33 mouse cellular contexts compared by ENCODE assay signal in the genomic region with DNA sequence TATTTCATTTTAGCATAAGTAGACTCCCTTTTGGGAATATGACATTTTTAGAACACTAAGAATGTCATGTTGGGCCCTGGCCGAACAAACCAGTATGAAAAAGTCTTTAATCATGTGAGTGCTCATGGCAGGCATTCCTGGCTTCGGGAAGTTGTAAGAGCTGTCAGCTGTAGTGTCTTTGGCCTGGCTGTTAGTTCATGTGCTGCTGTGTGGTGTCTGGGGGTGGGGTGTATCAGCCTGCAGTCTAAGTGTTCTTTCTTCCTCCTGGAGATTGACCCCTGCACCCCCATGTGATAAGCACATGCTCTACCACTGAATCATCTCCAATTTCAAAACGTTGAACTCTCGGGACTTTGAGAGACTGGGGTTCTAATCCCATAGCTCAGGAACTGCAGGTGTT. TPM values are rescaled to one million over a fixed set of nuclear protein-coding genes. Genes with fewer than 3 reads are reported as not detected.
A peak's percentile ranks its signal among the peaks of the same experiment; 100 is the strongest.
DNase-seq lines count a peak whose midpoint lies in the region; ATAC-seq and TF ChIP-seq lines count a peak whose summit lies in the region.
"Had no signal": no experiment of that assay in that cellular context is flagged by ENCODE, and none has a peak within 500 bp of the region (broad histone marks: within the 10 kb centered on the region; RNA-seq: fewer than 3 reads in every experiment).

No protein-coding gene starts in this region.

- 0 out of 2 replicates have a peak, but pooled peaks have one; percentile 16 for ATAC-seq in erythroblast, adult 5-6 weeks (replicated peaks; ENCODE audit: low FRiP score, poor library complexity, severe bottlenecking)
- no peak for ATAC-seq in heart, embryonic 13.5 days (ENCODE audit: extremely low read depth, insufficient number of reproducible peaks, low FRiP score, low TSS enrichment)
- ATAC-seq: forebrain, embryonic 14.5 days; liver, postnatal 0 days; lung, postnatal 0 days had no signal

- H3K9ac ChIP-seq in heart, embryonic 13.5 days: no peak overlapping the region
- H3K9ac ChIP-seq: embryonic facial prominence, embryonic 12.5 days; hindbrain, embryonic 13.5 days; liver, postnatal 0 days; midbrain, embryonic 12.5 days had no signal

- no peak for TF ChIP-seq CTCF in kidney, adult 2 months (conservative IDR thresholded peaks at IDR 0.05; ENCODE audit: insufficient read depth, insufficient read length, low read depth, low read length)

- no peaks in the 10 kb centered on the region for H3K9me3 ChIP-seq in heart, embryonic 13.5 days
- H3K9me3 ChIP-seq: embryonic facial prominence, embryonic 12.5 days; G1E; hindbrain, embryonic 13.5 days; limb, embryonic 10.5 days; midbrain, embryonic 12.5 days had no signal

- no peak for TF ChIP-seq POLR2A in kidney, adult 2 months (IDR thresholded peaks at IDR 0.05; ENCODE audit: low read depth, low read length)

- no peaks in the 10 kb centered on the region; the same call in 1 of the 2 replicates for H3K4me1 ChIP-seq in kidney, adult 2 months (ENCODE audit: control insufficient read depth, insufficient read depth, low read length)
- H3K4me1 ChIP-seq in heart, embryonic 13.5 days: peaks cover 12% of the 10 kb centered on the region
- H3K4me1 ChIP-seq: embryonic facial prominence, embryonic 12.5 days had no signal

- peaks cover 8% of the 10 kb centered on the region; the same call in 1 of the 2 replicates for H3K36me3 ChIP-seq in kidney, adult 2 months (ENCODE audit: control insufficient read depth, insufficient read depth, low read length)
- H3K36me3 ChIP-seq in heart, embryonic 13.5 days: peaks cover 45% of the 10 kb centered on the region

- H3K4me3 ChIP-seq in kidney, adult 2 months (ENCODE audit: insufficient read depth, low read depth, low read length): no peak overlapping the region
- H3K4me3 ChIP-seq in heart, embryonic 13.5 days: no peak overlapping the region
- H3K4me3 ChIP-seq: embryonic facial prominence, embryonic 12.5 days; erythroblast, embryonic 14.5 days; hindbrain, embryonic 13.5 days; left cerebral cortex, adult 2 months; limb, embryonic 10.5 days; midbrain, embryonic 12.5 days had no signal

- no peak overlapping the region for H3K27ac ChIP-seq in kidney, adult 2 months (ENCODE audit: insufficient read depth, low read depth, low read length)
- peak overlapping the region; percentile 17; the same call in 1 of the 2 replicates for H3K27ac ChIP-seq in heart, embryonic 13.5 days (replicated peaks)
- H3K27ac ChIP-seq: embryonic facial prominence, embryonic 12.5 days; hindbrain, embryonic 13.5 days; left cerebral cortex, adult 2 months; limb, embryonic 10.5 days; midbrain, embryonic 12.5 days; stomach, postnatal 0 days had no signal

- WGBS in kidney, adult 2 months: 34% methylated on average over 4 of the region's 4 CpGs
- WGBS in heart, embryonic 13.5 days: 18% methylated on average over 4 of the region's 4 CpGs

- no peaks in the 10 kb centered on the region for H3K27me3 ChIP-seq in kidney, adult 2 months (replicated peaks; ENCODE audit: control insufficient read depth, insufficient read depth, low read length)
- H3K27me3 ChIP-seq in heart, embryonic 13.5 days (replicated peaks): no peaks in the 10 kb centered on the region
- H3K27me3 ChIP-seq: CH12.LX; embryonic facial prominence, embryonic 12.5 days; hindbrain, embryonic 13.5 days; midbrain, embryonic 12.5 days had no signal

- no peak overlapping the region for H3K4me2 ChIP-seq in heart, embryonic 13.5 days
- H3K4me2 ChIP-seq: embryonic facial prominence, embryonic 12.5 days; hindbrain, embryonic 13.5 days; midbrain, embryonic 12.5 days had no signal

- DNase-seq in kidney, adult 2 months: peak; percentile 17
- no peak for DNase-seq in kidney, postnatal 4 days
- peak; percentile 38 for DNase-seq in heart, postnatal 4 days
- DNase-seq in right cerebral cortex, postnatal 10 days (ENCODE audit: low spot score in 2 of 2): no peak
- DNase-seq in left cerebral cortex, adult 8-10 months (ENCODE audit: low spot score in 2 of 2): no peak
- no peak for DNase-seq in urinary bladder, adult 2 months (ENCODE audit: low spot score)
- DNase-seq: adrenal gland, adult 8-10 months; B cell, adult 2 months; cerebellum, adult 11-12 months; cerebellum, postnatal 10 days; gastrocnemius, postnatal 10 days; liver; liver, postnatal 0 days; right cerebral cortex, postnatal 14 days had no signal

RNA-seq across cellular contexts. Expression of a gene that starts 29.7 kb away (rescaled TPM):
- not detected in 2 replicates for polyA plus RNA-seq in kidney, adult 2 months (2012; rRNA removed)
- not detected in 2 replicates for total RNA-seq in erythroblast, adult 5-6 weeks (2015; ENCODE audit: low replicate concordance)
- total RNA-seq in erythroblast, adult 5-6 weeks (2017; ENCODE audit: low replicate concordance): not detected in 2 replicates
- 0.25 and 0.39 TPM in 2 replicates for polyA plus RNA-seq in heart, embryonic 13.5 days (2015; fragmentation: Nextera tagmentation; extraction: Ambion mirVana)
- not detected for total RNA-seq in heart, postnatal 4 days (2021)
- not detected for total RNA-seq in left cerebral cortex, adult 8-10 months (2022)
- polyA plus RNA-seq in urinary bladder, adult 2 months (2012; rRNA removed): 0.04 TPM in 1 of 2 replicates, not detected in the other
- total RNA-seq: adrenal gland, adult 8-10 months; CH12.LX; G1E; gastrocnemius, postnatal 10 days; layer of hippocampus, postnatal 10 days; left cerebral cortex, adult 2 months; megakaryocyte progenitor cell, adult 5-6 weeks; monocyte, adult 5-6 weeks had no signal
- polyA plus RNA-seq: erythroblast, embryonic 14.5 days; G1E; heart, embryonic 14.5 days; kidney, embryonic 16.5 days; large intestine, adult 2 months; liver, postnatal 0 days had no signal

Comparison
In these comparisons a context has a peak if more than half of its experiments do, and no peak if none do; other contexts are left out.
1. DNase-seq: peak in kidney, adult 2 months (single experiment) and heart, postnatal 4 days (single experiment); none in kidney, postnatal 4 days (0 of 2), right cerebral cortex, postnatal 10 days (0 of 2), left cerebral cortex, adult 8-10 months (0 of 2) and urinary bladder, adult 2 months (single experiment).